8 mouse cellular contexts compared by ENCODE assay signal in the genomic region with DNA sequence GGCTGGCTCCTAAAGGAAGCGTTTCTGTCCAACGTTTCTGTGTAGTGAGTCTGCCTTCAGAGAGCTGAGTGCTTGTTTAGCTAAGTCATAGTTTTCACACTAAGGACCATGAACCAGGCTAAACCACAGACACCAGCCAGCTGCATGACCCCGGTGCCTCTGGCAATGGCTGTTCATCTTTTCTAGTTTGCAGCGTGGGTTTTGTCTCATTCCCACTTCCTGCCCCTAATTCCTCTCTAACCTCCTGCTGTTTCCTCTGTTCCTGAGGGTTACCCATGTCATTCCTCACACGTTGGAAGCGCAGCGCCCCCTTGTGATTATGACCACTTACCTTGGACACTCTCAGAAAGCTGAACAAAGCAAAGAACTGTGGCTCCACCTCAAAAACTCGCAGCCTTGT.
DNase-seq lines count a peak whose midpoint lies in the region; ATAC-seq lines count a peak whose summit lies in the region.

No protein-coding gene starts in this region.

- no peaks in the 10 kb centered on the region for H3K36me3 ChIP-seq in lung, embryonic 15.5 days

- 8% methylated on average over 8 of the region's 8 CpGs for WGBS in lung, embryonic 15.5 days

- H3K27ac ChIP-seq in lung, embryonic 15.5 days = peak overlapping the region; percentile 17

- no peak overlapping the region for H3K9ac ChIP-seq in lung, embryonic 15.5 days

- DNase-seq in urinary bladder, adult 18-20 months (ENCODE audit: low spot score in 2 of 2) = peak; percentile 19 to 24
- no peak for DNase-seq in urinary bladder, adult 2 months (ENCODE audit: low spot score)
- DNase-seq in cerebellum, adult 11 months = peak; percentile 15
- DNase-seq in heart, adult 18-20 months = peak; percentile 54 to 82
- peak; percentile 49 for DNase-seq in kidney, adult 9 months
- DNase-seq in skeletal muscle tissue, adult 2 months (ENCODE audit: low read depth, low spot score) = peak; percentile 15

- H3K4me2 ChIP-seq in lung, embryonic 15.5 days = peak overlapping the region; percentile 36

- no peak for ATAC-seq in lung, embryonic 15.5 days (ENCODE audit: borderline replicate concordance, extremely low read depth, low FRiP score, low TSS enrichment)
- no peak for ATAC-seq in monocyte, adult 5-6 weeks (replicated peaks; ENCODE audit: insufficient number of reproducible peaks, low FRiP score, low TSS enrichment, poor library complexity, severe bottlenecking)

- H3K4me1 ChIP-seq in lung, embryonic 15.5 days = peaks cover 46% of the 10 kb centered on the region

- H3K4me3 ChIP-seq in lung, embryonic 15.5 days = no peak overlapping the region

- no peaks in the 10 kb centered on the region for H3K27me3 ChIP-seq in lung, embryonic 15.5 days

- no peaks in the 10 kb centered on the region for H3K9me3 ChIP-seq in lung, embryonic 15.5 days
